Mouse (Mus musculus): ENCODE results near the gene Snorc. TPM values are rescaled to one million over a fixed set of nuclear protein-coding genes. Genes with fewer than 3 reads are reported as not detected.

Snorc gene
- total and polyA plus RNA-seq, 3 experiments, result not detected

- H3K4me1 ChIP-seq (ENCODE audit: control insufficient read depth in 1 of 2, insufficient read depth in 2 of 2), result no peaks in the 10 kb centered on the region
- no peak overlapping the region for H3K9ac ChIP-seq (ENCODE audit: insufficient read depth, low read depth)
- no peak for DNase-seq (ENCODE audit: extremely low read depth)
- H3K36me3 ChIP-seq (replicated peaks in 1 of 2; ENCODE audit: control insufficient read depth in 1 of 2, insufficient read depth in 1 of 2, low read length in 1 of 2), result no peaks in the 10 kb centered on the region
- dilution Hi-C loops (cut with MboI; ENCODE audit: extremely low pct_ligation_motif_present, extremely low pct_unique_long_range_greater_than_20kb, low sequenced_read_pairs) (no loop called here), in situ Hi-C loops (cut with MboI; ENCODE audit: low pct_ligation_motif_present, low pct_unique_long_range_greater_than_20kb, low sequenced_read_pairs) (no loop called here)
- H3K27me3 ChIP-seq (replicated peaks), result peaks cover 8% of the 10 kb centered on the region
- TF ChIP-seq MYC (IDR thresholded peaks at IDR 0.05; ENCODE audit: low read depth, low read length), result no peak
- TF ChIP-seq JUND (conservative IDR thresholded peaks at IDR 0.05; ENCODE audit: low read depth, low read length), result no peak
- TF ChIP-seq JUN (IDR thresholded peaks at IDR 0.05; ENCODE audit: insufficient read depth, low read depth, low read length), result no peak
- TF ChIP-seq BHLHE40 (IDR thresholded peaks at IDR 0.05; ENCODE audit: low read depth, low read length), result no peak
- no peak for TF ChIP-seq E2F4 (IDR thresholded peaks at IDR 0.05; ENCODE audit: insufficient replicate concordance, low read depth, low read length)
- no peak for TF ChIP-seq CHD2 (IDR thresholded peaks at IDR 0.05; ENCODE audit: low read length)
- TF ChIP-seq ZNF384 (IDR thresholded peaks at IDR 0.05; ENCODE audit: low read depth, low read length), result no peak
- TF ChIP-seq MAFK (IDR thresholded peaks at IDR 0.05; ENCODE audit: insufficient replicate concordance, low read length), result no peak
- no peak for TF ChIP-seq CTCF (conservative IDR thresholded peaks at IDR 0.05 in 1 of 2, IDR thresholded peaks at IDR 0.05 in 1 of 2; ENCODE audit: low read depth in 2 of 2, low read length in 2 of 2)
- no peak for TF ChIP-seq ZMIZ1 (IDR thresholded peaks at IDR 0.05; ENCODE audit: low read depth, low read length)
- no peak for TF ChIP-seq POLR2AphosphoS2 (IDR thresholded peaks at IDR 0.05; ENCODE audit: low read depth, low read length)
- no peak for TF ChIP-seq RAD21 (IDR thresholded peaks at IDR 0.05; ENCODE audit: low read depth, low read length)
- H3K4me3 ChIP-seq (replicated peaks in 1 of 3; ENCODE audit: low read depth in 2 of 3, low read length in 2 of 3, poor library complexity in 1 of 3), result no peak overlapping the region
- no peak overlapping the region for H3K27ac ChIP-seq (ENCODE audit: insufficient read depth, low read depth)
- no peaks in the 10 kb centered on the region for H3K9me3 ChIP-seq (replicated peaks; ENCODE audit: low read length)
- no peaks in the 10 kb centered on the region for H3K79me2 ChIP-seq (replicated peaks; ENCODE audit: control insufficient read depth, extremely low read depth, insufficient read depth, poor library complexity, severe bottlenecking)
- H3K4me2 ChIP-seq (ENCODE audit: insufficient read depth, low read depth, poor library complexity, severe bottlenecking), result no peak overlapping the region
Observed at GRCm38 (mm10) chr1:87521523-87521922, 51.5 kb downstream of the Snorc start.

DNA sequence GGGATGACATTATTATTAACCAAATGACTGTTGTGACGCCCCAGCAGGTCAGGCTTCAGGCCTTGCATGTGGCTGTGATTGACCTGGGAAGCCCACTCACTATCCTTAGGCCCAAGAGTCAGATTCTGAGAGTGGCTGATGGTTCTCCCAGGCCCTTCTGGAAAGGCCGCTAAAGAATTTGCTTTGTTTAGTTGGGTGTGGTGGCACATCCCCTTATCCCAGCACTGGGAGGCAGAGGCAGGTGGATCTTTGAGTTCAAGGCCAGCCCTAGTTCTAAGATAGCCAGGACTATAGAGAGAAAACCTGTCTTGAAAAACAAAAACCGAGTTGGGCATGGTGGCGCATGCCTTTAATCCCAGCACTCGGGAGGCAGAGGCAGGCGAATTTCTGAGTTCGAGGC lies 55.0 kb downstream of the Snorc start:
- no peak overlapping the region for H3K27ac ChIP-seq (ENCODE audit: insufficient read depth, low read depth)
- H3K79me2 ChIP-seq (replicated peaks; ENCODE audit: control insufficient read depth, extremely low read depth, insufficient read depth, poor library complexity, severe bottlenecking), result no peaks in the 10 kb centered on the region
- no peaks in the 10 kb centered on the region for H3K4me1 ChIP-seq (ENCODE audit: control insufficient read depth in 1 of 2, insufficient read depth in 2 of 2)
- H3K9me3 ChIP-seq (replicated peaks; ENCODE audit: low read length), result no peaks in the 10 kb centered on the region
- no peak for DNase-seq (ENCODE audit: extremely low read depth)
- H3K9ac ChIP-seq (ENCODE audit: insufficient read depth, low read depth), result no peak overlapping the region
- no peak overlapping the region for H3K4me2 ChIP-seq (ENCODE audit: insufficient read depth, low read depth, poor library complexity, severe bottlenecking)
- TF ChIP-seq MEF2A (IDR thresholded peaks at IDR 0.05; ENCODE audit: borderline replicate concordance, low read depth, low read length), result no peak
- TF ChIP-seq CHD2 (IDR thresholded peaks at IDR 0.05; ENCODE audit: low read length), result no peak
- TF ChIP-seq TBP (conservative IDR thresholded peaks at IDR 0.05; ENCODE audit: low read depth, low read length), result no peak
- no peak for TF ChIP-seq ZKSCAN1 (IDR thresholded peaks at IDR 0.05; ENCODE audit: borderline replicate concordance, low read depth, low read length)
- TF ChIP-seq ETS1 (conservative IDR thresholded peaks at IDR 0.05; ENCODE audit: low read depth, low read length), result no peak
- peaks cover 1% of the 10 kb centered on the region for H3K27me3 ChIP-seq (replicated peaks)
- no peaks in the 10 kb centered on the region for H3K36me3 ChIP-seq (replicated peaks in 1 of 2; ENCODE audit: control insufficient read depth in 1 of 2, insufficient read depth in 1 of 2, low read length in 1 of 2)
- in situ Hi-C loops (cut with MboI; ENCODE audit: low pct_ligation_motif_present, low pct_unique_long_range_greater_than_20kb, low sequenced_read_pairs) (no loop called here), dilution Hi-C loops (cut with MboI; ENCODE audit: extremely low pct_ligation_motif_present, extremely low pct_unique_long_range_greater_than_20kb, low sequenced_read_pairs) (no loop called here)
- no peak overlapping the region for H3K4me3 ChIP-seq (replicated peaks in 1 of 3; ENCODE audit: low read depth in 2 of 3, low read length in 2 of 3, poor library complexity in 1 of 3)

Other genes starting within 250 kb of the Snorc start
- gene Efhd1, start 205.9 kb upstream of the Snorc start, total RNA-seq (2012; rRNA removed), result 0.25 and 1.2 TPM in 2 replicates
- 0.12 and 0.22 TPM in 2 replicates for gene Efhd1, start 205.9 kb upstream of the Snorc start, total RNA-seq (2014; rRNA removed)
- gene Efhd1, start 205.9 kb upstream of the Snorc start, polyA plus RNA-seq (2012; ENCODE audit: insufficient read length, low read depth), result 0.13 TPM in 1 of 2 replicates, not detected in the other
- 74.7 and 93.5 TPM in 2 replicates for gene Gigyf2, start 143.3 kb upstream of the Snorc start, total RNA-seq (2012; rRNA removed)
- 84.5 and 87.3 TPM in 2 replicates for gene Gigyf2, start 143.3 kb upstream of the Snorc start, total RNA-seq (2014; rRNA removed)
- gene Gigyf2, start 143.3 kb upstream of the Snorc start, polyA plus RNA-seq (2012; ENCODE audit: insufficient read length, low read depth), result 156 and 173 TPM in 2 replicates
- 0.17 and 0.30 TPM in 2 replicates for gene Kcnj13, start 75.5 kb upstream of the Snorc start, total RNA-seq (2012; rRNA removed)
- not detected in 2 replicates for gene Kcnj13, start 75.5 kb upstream of the Snorc start, total RNA-seq (2014; rRNA removed)
- gene Kcnj13, start 75.5 kb upstream of the Snorc start, polyA plus RNA-seq (2012; ENCODE audit: insufficient read length, low read depth), result not detected in 2 replicates
- gene Neu2, start 39.6 kb downstream of the Snorc start, total RNA-seq (2012; rRNA removed), result not detected in 2 replicates
- gene Neu2, start 39.6 kb downstream of the Snorc start, total RNA-seq (2014; rRNA removed), result not detected in 2 replicates
- gene Neu2, start 39.6 kb downstream of the Snorc start, polyA plus RNA-seq (2012; ENCODE audit: insufficient read length, low read depth), result not detected in 2 replicates
- gene Ngef, start 103.6 kb downstream of the Snorc start, total RNA-seq (2012; rRNA removed), result 0.04 TPM in 1 of 2 replicates, not detected in the other
- gene Ngef, start 103.6 kb downstream of the Snorc start, total RNA-seq (2014; rRNA removed), result not detected in 2 replicates
- gene Ngef, start 103.6 kb downstream of the Snorc start, polyA plus RNA-seq (2012; ENCODE audit: insufficient read length, low read depth), result not detected in 2 replicates
- gene Inpp5d, start 150.0 kb downstream of the Snorc start, total RNA-seq (2012; rRNA removed), result 80.9 and 97.1 TPM in 2 replicates
- 106 and 112 TPM in 2 replicates for gene Inpp5d, start 150.0 kb downstream of the Snorc start, total RNA-seq (2014; rRNA removed)
- 109 TPM in 2 replicates for gene Inpp5d, start 150.0 kb downstream of the Snorc start, polyA plus RNA-seq (2012; ENCODE audit: insufficient read length, low read depth)

All from CH12.LX (cell line).